Mouse (Mus musculus): ENCODE results near the gene Mrpl45.

DNA sequence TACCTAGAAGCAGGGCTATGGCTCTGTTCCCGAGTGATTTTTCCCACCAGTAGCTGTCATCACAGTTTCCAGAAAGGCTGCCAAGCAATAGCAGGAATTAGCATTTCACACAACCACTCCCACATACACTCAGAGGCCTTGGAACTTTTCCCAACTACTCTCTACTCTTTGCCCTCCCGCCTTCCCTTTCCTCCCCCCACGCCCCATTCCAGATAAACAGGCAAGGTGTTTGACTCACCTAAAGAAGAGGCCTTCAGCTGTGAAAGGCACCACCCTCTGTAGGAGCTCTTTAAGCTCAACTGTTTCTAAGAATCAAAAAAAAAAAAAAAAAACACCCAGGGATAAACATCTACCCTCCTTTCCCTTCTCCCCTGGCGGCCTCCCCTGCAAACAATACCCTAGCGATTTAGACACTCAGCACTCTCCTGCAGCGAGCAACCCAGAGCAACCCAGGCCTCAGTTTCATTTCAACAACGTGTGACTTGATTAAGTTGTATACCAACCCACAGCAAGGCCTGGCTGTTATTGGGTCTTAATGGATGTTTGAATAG, 13.2 kb upstream of the Mrpl45 start:
- no peak for TF ChIP-seq NANOG (IDR thresholded peaks at IDR 0.05; ENCODE audit: borderline replicate concordance, low read length)
- TF ChIP-seq CTCF (conservative IDR thresholded peaks at IDR 0.05; ENCODE audit: low read length) = no peak
